Mouse (Mus musculus): ENCODE data around the gene Tnfrsf18. TPM values are rescaled to one million over a fixed set of nuclear protein-coding genes. Genes with fewer than 3 reads are reported as not detected.
A peak's percentile ranks its signal among the peaks of the same experiment; 100 is the strongest.

Gene Tnfrsf18
- polyA plus RNA-seq, 1 experiment from 2014 or later: 1.9 TPM

DNA sequence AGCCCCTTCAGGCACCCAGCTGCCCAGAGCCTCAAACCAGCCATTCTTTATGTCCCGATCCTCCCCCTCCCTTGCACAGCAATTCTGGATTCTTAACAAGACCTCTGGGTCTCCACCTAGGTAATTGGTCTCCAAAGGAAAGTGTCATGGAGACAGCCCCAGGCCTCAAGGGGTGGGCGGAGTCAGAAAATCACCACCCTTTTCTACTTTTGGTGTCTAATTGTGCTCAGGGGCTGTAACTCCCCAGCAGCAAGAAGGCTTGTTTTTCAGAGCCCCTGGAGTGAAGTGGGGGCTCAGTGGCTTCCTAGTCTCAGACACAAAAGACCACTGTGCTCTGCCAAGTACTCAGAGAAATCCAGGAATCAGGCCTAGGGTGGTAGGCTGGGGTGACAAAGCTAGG lies 44.8 kb downstream of the Tnfrsf18 start:
- H3K27ac ChIP-seq (ENCODE audit: low read depth, low read length): peak overlapping the region; percentile 58
- no peaks in the 10 kb centered on the region for H3K36me3 ChIP-seq (ENCODE audit: control insufficient read depth, insufficient read depth, low read length)
- H3K4me3 ChIP-seq (ENCODE audit: low read depth, low read length): no peak overlapping the region
- peaks cover 5% of the 10 kb centered on the region; the same call in 1 of the 2 replicates for H3K4me1 ChIP-seq (replicated peaks; ENCODE audit: control insufficient read depth, insufficient read depth, low read length)
- H3K4me2 ChIP-seq (ENCODE audit: low read depth, low read length, severe bottlenecking): no peak overlapping the region
- no peaks in the 10 kb centered on the region for H3K9me3 ChIP-seq (ENCODE audit: control insufficient read depth, low read length)
- DNase-seq (ENCODE audit: low spot score) (no peak), ATAC-seq (replicated peaks; ENCODE audit: low FRiP score) (peak; percentile 71)
- H3K27me3 ChIP-seq (ENCODE audit: control insufficient read depth, insufficient read depth, low read length): no peaks in the 10 kb centered on the region
- WGBS: 26% methylated on average over 2 of the region's 2 CpGs
- H3K9ac ChIP-seq (ENCODE audit: low read length): no peak overlapping the region

DNA sequence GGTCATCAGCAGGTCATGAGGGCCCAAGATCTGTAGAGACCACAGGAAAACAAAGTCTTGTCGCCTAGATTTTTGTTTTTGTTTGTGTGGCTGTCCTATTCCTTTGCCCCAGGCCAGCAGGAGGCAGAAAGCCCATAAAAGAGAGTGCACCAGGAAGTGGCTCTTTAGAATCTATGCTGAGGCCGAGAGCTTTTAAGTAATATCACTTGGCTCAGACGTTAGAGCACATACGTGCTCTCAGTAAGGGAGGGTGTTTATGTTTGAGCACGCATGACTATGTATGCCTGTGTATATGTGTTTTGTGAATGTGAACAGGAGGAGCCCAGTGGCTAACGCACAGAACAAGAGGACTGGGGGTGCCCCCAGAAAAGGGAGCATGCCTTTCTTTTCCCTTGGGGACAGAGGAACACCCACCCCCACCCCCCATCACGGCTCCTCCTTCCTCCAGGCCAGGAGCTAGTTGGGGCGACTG lies 51.0 kb downstream of the Tnfrsf18 start:
- Histone ChIP-seq H3K4me3 (ENCODE audit: low read depth, low read length) (no peak overlapping the region), H3K4me2 (ENCODE audit: low read depth, low read length, severe bottlenecking) (peak overlapping the region; percentile 53), H3K36me3 (ENCODE audit: control insufficient read depth, insufficient read depth, low read length) (no peaks in the 10 kb centered on the region), H3K4me1 (replicated peaks; ENCODE audit: control insufficient read depth, insufficient read depth, low read length) (0 out of 2 replicates have a peak, but pooled peaks cover 2% of the 10 kb centered on the region), H3K27ac (ENCODE audit: low read depth, low read length) (no peak overlapping the region), H3K27me3 (ENCODE audit: control insufficient read depth, insufficient read depth, low read length) (peaks cover 16% of the 10 kb centered on the region), H3K9me3 (ENCODE audit: control insufficient read depth, low read length) (no peaks in the 10 kb centered on the region), H3K9ac (ENCODE audit: low read length) (no peak overlapping the region)
- no peak for ATAC-seq (replicated peaks; ENCODE audit: low FRiP score)
- DNase-seq (ENCODE audit: low spot score): no peak
- WGBS: 10% methylated on average over 8 of the region's 8 CpGs

DNA sequence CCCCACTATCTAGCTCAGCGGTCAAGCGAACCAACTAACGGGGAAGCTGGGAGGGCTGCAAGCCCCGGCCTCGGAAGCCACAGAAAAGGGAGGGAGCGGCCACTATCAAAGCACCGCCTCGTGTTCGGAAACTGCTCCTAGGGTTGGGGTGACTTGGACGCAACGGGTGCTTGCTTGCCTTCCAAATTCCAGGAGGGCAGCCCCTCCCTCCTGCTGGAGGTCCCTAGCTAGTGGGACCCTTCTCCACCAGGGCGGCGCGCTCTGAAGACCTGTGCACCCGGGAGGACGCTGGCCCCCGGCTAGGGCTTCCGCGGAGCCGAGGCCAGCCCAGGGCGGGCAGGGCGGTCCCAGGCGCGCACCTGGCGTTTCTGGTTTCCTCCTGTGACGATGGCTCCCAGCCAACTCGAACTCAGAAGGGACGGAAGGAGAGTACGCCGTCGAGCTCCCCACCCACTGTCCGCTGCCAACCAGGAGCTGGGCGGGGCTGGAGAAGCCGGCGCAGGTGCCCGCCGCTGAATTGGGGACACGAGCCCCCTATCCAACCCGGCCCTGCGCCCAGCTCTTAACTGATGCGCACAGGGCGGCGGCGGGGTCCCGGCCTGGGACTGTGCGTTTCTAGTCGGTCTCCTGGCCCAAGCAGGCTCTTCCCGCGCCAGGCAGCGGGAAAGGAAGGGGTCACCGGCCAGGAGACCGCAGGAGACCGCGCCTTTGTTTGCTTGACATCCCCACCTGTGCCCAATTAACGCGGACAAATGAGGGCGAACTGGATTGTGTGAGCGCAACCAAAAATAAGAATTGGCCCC lies 51.7 kb downstream of the Tnfrsf18 start:
- DNase-seq (ENCODE audit: low spot score): peak; percentile 67
- H3K27me3 ChIP-seq (ENCODE audit: control insufficient read depth, insufficient read depth, low read length): peaks cover 16% of the 10 kb centered on the region
- H3K4me2 ChIP-seq (ENCODE audit: low read depth, low read length, severe bottlenecking): peak overlapping the region; percentile 53
- ATAC-seq (replicated peaks; ENCODE audit: low FRiP score): peak; percentile 63
- under 1% methylated on average over 58 of the region's 58 CpGs for WGBS
- H3K4me3 ChIP-seq (ENCODE audit: low read depth, low read length): peak overlapping the region; percentile 35
- no peaks in the 10 kb centered on the region for H3K36me3 ChIP-seq (ENCODE audit: control insufficient read depth, insufficient read depth, low read length)
- no peaks in the 10 kb centered on the region for H3K9me3 ChIP-seq (ENCODE audit: control insufficient read depth, low read length)
- 0 out of 2 replicates have a peak, but pooled peaks cover 2% of the 10 kb centered on the region for H3K4me1 ChIP-seq (replicated peaks; ENCODE audit: control insufficient read depth, insufficient read depth, low read length)
- no peak overlapping the region for H3K27ac ChIP-seq (ENCODE audit: low read depth, low read length)
- H3K9ac ChIP-seq (ENCODE audit: low read length): peak overlapping the region; percentile 45

MicroRNA genes within 50 kb of the gene (microRNA counts, 519-probe panel; counts per million panel counts)
- microRNA mmu-miR-200a (31.2 counts per million), microRNA mmu-miR-200b (4,398 counts per million, percentile 37 among the panel's probes with 10 or more counts), microRNA mmu-miR-429 (5,043 counts per million, percentile 55 among the panel's probes with 10 or more counts)

Small RNAs within 50 kb of the gene (microRNA-seq; reads per million reads assigned to microRNA genes)
- 157 reads per million, percentile 41 among the genes with 10 or more reads in this experiment for gene Mir200a (ENCODE audit: insufficient number of aligned reads)
- gene Mir200b (ENCODE audit: insufficient number of aligned reads): 776 reads per million, percentile 65 among the genes with 10 or more reads in this experiment
- 2,318 reads per million, percentile 78 among the genes with 10 or more reads in this experiment for gene Mir429 (ENCODE audit: insufficient number of aligned reads)

Other genes starting within 250 kb of the Tnfrsf18 start
- 0.15 and 0.43 TPM in 2 replicates for gene Tmem88b, start 240.3 kb upstream of the Tnfrsf18 start, polyA plus RNA-seq (2014; fragmentation: Nextera tagmentation; extraction: Ambion mirVana)
- gene Ankrd65, start 235.7 kb upstream of the Tnfrsf18 start, polyA plus RNA-seq (2014; fragmentation: Nextera tagmentation; extraction: Ambion mirVana): not detected in 2 replicates
- 203 and 223 TPM in 2 replicates for gene Mrpl20, start 223.3 kb upstream of the Tnfrsf18 start, polyA plus RNA-seq (2014; fragmentation: Nextera tagmentation; extraction: Ambion mirVana)
- 162 and 186 TPM in 2 replicates for gene Ccnl2, start 213.7 kb upstream of the Tnfrsf18 start, polyA plus RNA-seq (2014; fragmentation: Nextera tagmentation; extraction: Ambion mirVana)
- 132 and 141 TPM in 2 replicates for gene Aurkaip1, start 194.9 kb upstream of the Tnfrsf18 start, polyA plus RNA-seq (2014; fragmentation: Nextera tagmentation; extraction: Ambion mirVana)
- 28.8 and 29.3 TPM in 2 replicates for gene Mxra8, start 186.5 kb upstream of the Tnfrsf18 start, polyA plus RNA-seq (2014; fragmentation: Nextera tagmentation; extraction: Ambion mirVana)
- gene Dvl1, start 178.8 kb upstream of the Tnfrsf18 start, polyA plus RNA-seq (2014; fragmentation: Nextera tagmentation; extraction: Ambion mirVana): 17.9 and 18.0 TPM in 2 replicates
- gene Tas1r3, start 162.8 kb upstream of the Tnfrsf18 start, polyA plus RNA-seq (2014; fragmentation: Nextera tagmentation; extraction: Ambion mirVana): 0.45 and 0.60 TPM in 2 replicates
- 22.3 and 27.0 TPM in 2 replicates for gene Cptp, start 156.7 kb upstream of the Tnfrsf18 start, polyA plus RNA-seq (2014; fragmentation: Nextera tagmentation; extraction: Ambion mirVana)
- 108 and 117 TPM in 2 replicates for gene Ints11, start 156.6 kb upstream of the Tnfrsf18 start, polyA plus RNA-seq (2014; fragmentation: Nextera tagmentation; extraction: Ambion mirVana)
- 53.4 and 53.7 TPM in 2 replicates for gene Pusl1, start 134.4 kb upstream of the Tnfrsf18 start, polyA plus RNA-seq (2014; fragmentation: Nextera tagmentation; extraction: Ambion mirVana)
- gene Acap3, start 134.3 kb upstream of the Tnfrsf18 start, polyA plus RNA-seq (2014; fragmentation: Nextera tagmentation; extraction: Ambion mirVana): 34.6 and 34.8 TPM in 2 replicates
- gene Ube2j2, start 82.3 kb upstream of the Tnfrsf18 start, polyA plus RNA-seq (2014; fragmentation: Nextera tagmentation; extraction: Ambion mirVana): 159 and 165 TPM in 2 replicates
- gene C1qtnf12, start 63.8 kb upstream of the Tnfrsf18 start, polyA plus RNA-seq (2014; fragmentation: Nextera tagmentation; extraction: Ambion mirVana): 17.6 and 21.1 TPM in 2 replicates
- 16.3 and 20.4 TPM in 2 replicates for gene B3galt6, start 33.5 kb upstream of the Tnfrsf18 start, polyA plus RNA-seq (2014; fragmentation: Nextera tagmentation; extraction: Ambion mirVana)
- 117 and 121 TPM in 2 replicates for gene Sdf4, start 33.3 kb upstream of the Tnfrsf18 start, polyA plus RNA-seq (2014; fragmentation: Nextera tagmentation; extraction: Ambion mirVana)
- 0.53 and 0.75 TPM in 2 replicates for gene Tnfrsf4, start 12.3 kb upstream of the Tnfrsf18 start, polyA plus RNA-seq (2014; fragmentation: Nextera tagmentation; extraction: Ambion mirVana)
- 0.23 and 0.33 TPM in 2 replicates for gene Ttll10, start 33.2 kb downstream of the Tnfrsf18 start, polyA plus RNA-seq (2014; fragmentation: Nextera tagmentation; extraction: Ambion mirVana)
- gene 9430015G10Rik, start 83.8 kb downstream of the Tnfrsf18 start, polyA plus RNA-seq (2014; fragmentation: Nextera tagmentation; extraction: Ambion mirVana): 83.6 and 84.0 TPM in 2 replicates
- gene Rnf223, start 104.3 kb downstream of the Tnfrsf18 start, polyA plus RNA-seq (2014; fragmentation: Nextera tagmentation; extraction: Ambion mirVana): 1.0 and 1.2 TPM in 2 replicates
- 97.0 and 108 TPM in 2 replicates for gene Agrn, start 171.3 kb downstream of the Tnfrsf18 start, polyA plus RNA-seq (2014; fragmentation: Nextera tagmentation; extraction: Ambion mirVana)
- 0.35 and 0.37 TPM in 2 replicates for gene Isg15, start 174.7 kb downstream of the Tnfrsf18 start, polyA plus RNA-seq (2014; fragmentation: Nextera tagmentation; extraction: Ambion mirVana)
- 2.0 and 2.3 TPM in 2 replicates for gene AW011738, start 177.1 kb downstream of the Tnfrsf18 start, polyA plus RNA-seq (2014; fragmentation: Nextera tagmentation; extraction: Ambion mirVana)
- gene Perm1, start 189.7 kb downstream of the Tnfrsf18 start, polyA plus RNA-seq (2014; fragmentation: Nextera tagmentation; extraction: Ambion mirVana): 1.4 and 1.6 TPM in 2 replicates
- 26.7 and 27.2 TPM in 2 replicates for gene Plekhn1, start 208.7 kb downstream of the Tnfrsf18 start, polyA plus RNA-seq (2014; fragmentation: Nextera tagmentation; extraction: Ambion mirVana)
- gene Noc2l, start 209.8 kb downstream of the Tnfrsf18 start, polyA plus RNA-seq (2014; fragmentation: Nextera tagmentation; extraction: Ambion mirVana): 102 and 104 TPM in 2 replicates
- 1.4 and 2.0 TPM in 2 replicates for gene Samd11, start 229.5 kb downstream of the Tnfrsf18 start, polyA plus RNA-seq (2014; fragmentation: Nextera tagmentation; extraction: Ambion mirVana)

All from forebrain, embryonic 11.5 days (tissue).